In genomic region chr1:143803537-143803936, GRCm38 (mm10) we compare ENCODE assay signal across 8 mouse cellular contexts. TPM values are rescaled to one million over a fixed set of nuclear protein-coding genes. Genes with fewer than 3 reads are reported as not detected.
A peak's percentile ranks its signal among the peaks of the same experiment; 100 is the strongest.
DNase-seq lines count a peak whose midpoint lies in the region; ATAC-seq and TF ChIP-seq lines count a peak whose summit lies in the region.

No protein-coding gene starts in this region.

- TF ChIP-seq POLR2A in CH12.LX (IDR thresholded peaks at IDR 0.05; ENCODE audit: low read depth, low read length): no peak

- no peak for DNase-seq in kidney, postnatal 10 days
- DNase-seq in CH12.LX (ENCODE audit: extremely low read depth): peak; percentile 77
- peak; percentile 91 for DNase-seq in adipocyte (ENCODE audit: low spot score)
- peak; percentile 92 for DNase-seq in lung, postnatal 0 days (ENCODE audit: low spot score)
- no peak for DNase-seq in ovary, adult 18-20 months (ENCODE audit: low spot score)

- TF ChIP-seq RAD21 in CH12.LX (IDR thresholded peaks at IDR 0.05; ENCODE audit: low read depth, low read length): peak; percentile 83

- no peak overlapping the region for H3K4me3 ChIP-seq in kidney, embryonic 14.5 days (ENCODE audit: low read length)
- H3K4me3 ChIP-seq in CH12.LX (replicated peaks in 1 of 3; ENCODE audit: low read depth in 2 of 3, low read length in 2 of 3, poor library complexity in 1 of 3): no peak overlapping the region
- H3K4me3 ChIP-seq in lung, postnatal 0 days (ENCODE audit: low read depth, low read length): no peak overlapping the region
- no peak overlapping the region for H3K4me3 ChIP-seq in stomach, embryonic 14.5 days (ENCODE audit: low read depth, low read length)

- no peaks in the 10 kb centered on the region for H3K79me2 ChIP-seq in CH12.LX (replicated peaks; ENCODE audit: control insufficient read depth, extremely low read depth, insufficient read depth, poor library complexity, severe bottlenecking)

- in situ Hi-C loops in CH12.LX (cut with MboI; ENCODE audit: low pct_ligation_motif_present, low pct_unique_long_range_greater_than_20kb, low sequenced_read_pairs): no loop called here

- peak; percentile 79 for ATAC-seq in kidney, embryonic 14.5 days (ENCODE audit: low FRiP score, low TSS enrichment)
- ATAC-seq in hematopoietic stem cell, adult 5-6 weeks (replicated peaks in 1 of 2; ENCODE audit: insufficient read depth in 1 of 2, low FRiP score in 2 of 2, low TSS enrichment in 1 of 2, low read depth in 1 of 2, poor library complexity in 2 of 2, severe bottlenecking in 2 of 2): peak; percentile 95 to 98
- peak; percentile 70 for ATAC-seq in lung, postnatal 0 days
- ATAC-seq in stomach, embryonic 14.5 days (ENCODE audit: insufficient number of reproducible peaks, insufficient read depth, low FRiP score, low read depth): peak; percentile 46; the same call in 1 of the 2 replicates

- H3K36me3 ChIP-seq in kidney, embryonic 14.5 days (ENCODE audit: control insufficient read depth, insufficient read depth, low read length): peaks cover 11% of the 10 kb centered on the region; the same call in 1 of the 2 replicates
- H3K36me3 ChIP-seq in CH12.LX (replicated peaks in 1 of 2; ENCODE audit: control insufficient read depth in 1 of 2, insufficient read depth in 1 of 2, low read length in 1 of 2): peaks cover 16 to 42% of the 10 kb centered on the region in 2 experiments
- H3K36me3 ChIP-seq in lung, postnatal 0 days (ENCODE audit: insufficient read depth, low read length): peaks cover 9% of the 10 kb centered on the region; the same call in 1 of the 2 replicates
- H3K36me3 ChIP-seq in stomach, embryonic 14.5 days (ENCODE audit: control insufficient read depth, insufficient read depth, low read length): no peaks in the 10 kb centered on the region; the same call in 1 of the 2 replicates

- no peaks in the 10 kb centered on the region for H3K4me1 ChIP-seq in kidney, embryonic 14.5 days (ENCODE audit: control insufficient read depth, insufficient read depth, low read length)
- no peaks in the 10 kb centered on the region for H3K4me1 ChIP-seq in CH12.LX (ENCODE audit: control insufficient read depth in 1 of 2, insufficient read depth in 2 of 2)
- H3K4me1 ChIP-seq in lung, postnatal 0 days (ENCODE audit: insufficient read depth, low read depth, low read length): no peaks in the 10 kb centered on the region
- no peaks in the 10 kb centered on the region for H3K4me1 ChIP-seq in stomach, embryonic 14.5 days (ENCODE audit: control insufficient read depth, insufficient read depth, low read length)

- dilution Hi-C loops in CH12.LX (cut with MboI; ENCODE audit: extremely low pct_ligation_motif_present, extremely low pct_unique_long_range_greater_than_20kb, low sequenced_read_pairs): no loop called here

- no peaks in the 10 kb centered on the region for H3K9me3 ChIP-seq in kidney, embryonic 14.5 days (ENCODE audit: control insufficient read depth, low read length)
- no peaks in the 10 kb centered on the region for H3K9me3 ChIP-seq in CH12.LX (replicated peaks; ENCODE audit: low read length)
- no peaks in the 10 kb centered on the region for H3K9me3 ChIP-seq in lung, postnatal 0 days (ENCODE audit: low read length)
- no peaks in the 10 kb centered on the region for H3K9me3 ChIP-seq in stomach, embryonic 14.5 days (ENCODE audit: control insufficient read depth, low read depth, low read length)

- no peak overlapping the region for H3K9ac ChIP-seq in kidney, embryonic 14.5 days (ENCODE audit: low read depth, low read length)
- H3K9ac ChIP-seq in CH12.LX (ENCODE audit: insufficient read depth, low read depth): no peak overlapping the region
- no peak overlapping the region for H3K9ac ChIP-seq in lung, postnatal 0 days (replicated peaks; ENCODE audit: low read depth)
- no peak overlapping the region for H3K9ac ChIP-seq in stomach, embryonic 14.5 days (replicated peaks; ENCODE audit: low read depth, low read length)

- TF ChIP-seq EP300 in CH12.LX (IDR thresholded peaks at IDR 0.05; ENCODE audit: low read length): no peak
- TF ChIP-seq EP300 in lung, postnatal 0 days (IDR thresholded peaks at IDR 0.05): no peak

- H3K27ac ChIP-seq in kidney, embryonic 14.5 days (ENCODE audit: low read depth, low read length): no peak overlapping the region
- no peak overlapping the region for H3K27ac ChIP-seq in CH12.LX (ENCODE audit: insufficient read depth, low read depth)
- H3K27ac ChIP-seq in lung, postnatal 0 days (ENCODE audit: low read length): no peak overlapping the region
- no peak overlapping the region for H3K27ac ChIP-seq in stomach, embryonic 14.5 days (ENCODE audit: low read length)

- peak; percentile 11 to 75; a peak in 2 of 4 replicates for TF ChIP-seq CTCF in CH12.LX (conservative IDR thresholded peaks at IDR 0.05 in 1 of 2, IDR thresholded peaks at IDR 0.05 in 1 of 2; ENCODE audit: low read depth in 2 of 2, low read length in 2 of 2)
- peak; percentile 66 for TF ChIP-seq CTCF in lung, postnatal 0 days (IDR thresholded peaks at IDR 0.05)

- 49% methylated on average over 4 of the region's 4 CpGs for WGBS in kidney, embryonic 14.5 days
- WGBS in lung, postnatal 0 days: 33% methylated on average over 4 of the region's 4 CpGs
- 30% methylated on average over 4 of the region's 4 CpGs for WGBS in stomach, embryonic 14.5 days

- no peaks in the 10 kb centered on the region for H3K27me3 ChIP-seq in kidney, embryonic 14.5 days (ENCODE audit: control insufficient read depth, insufficient read depth, low read length)
- no peaks in the 10 kb centered on the region for H3K27me3 ChIP-seq in CH12.LX (replicated peaks)
- no peaks in the 10 kb centered on the region for H3K27me3 ChIP-seq in lung, postnatal 0 days (replicated peaks; ENCODE audit: insufficient read depth, low read length)
- no peaks in the 10 kb centered on the region for H3K27me3 ChIP-seq in stomach, embryonic 14.5 days (ENCODE audit: control insufficient read depth, insufficient read depth, low read length)

- H3K4me2 ChIP-seq in kidney, embryonic 14.5 days (replicated peaks; ENCODE audit: low read depth, low read length): no peak overlapping the region
- H3K4me2 ChIP-seq in CH12.LX (ENCODE audit: insufficient read depth, low read depth, poor library complexity, severe bottlenecking): no peak overlapping the region
- H3K4me2 ChIP-seq in lung, postnatal 0 days (replicated peaks; ENCODE audit: low read depth, low read length): no peak overlapping the region
- no peak overlapping the region for H3K4me2 ChIP-seq in stomach, embryonic 14.5 days (replicated peaks; ENCODE audit: low read depth, low read length)

TF ChIP-seq in CH12.LX, 34 proteins besides CTCF, POLR2A, EP300 and RAD21:
- no peak for TF ChIP-seq MAFK (IDR thresholded peaks at IDR 0.05; ENCODE audit: insufficient replicate concordance, low read length)
- peak; percentile 62 for TF ChIP-seq SMC3 (IDR thresholded peaks at IDR 0.05; ENCODE audit: low read depth, low read length)
- TF ChIP-seq ZNF384 (IDR thresholded peaks at IDR 0.05; ENCODE audit: low read depth, low read length): peak; percentile 85
- TF ChIP-seq TCF12 (IDR thresholded peaks at IDR 0.05; ENCODE audit: low read depth, low read length): no peak
- no peak for TF ChIP-seq MEF2A (IDR thresholded peaks at IDR 0.05; ENCODE audit: borderline replicate concordance, low read depth, low read length)
- TF ChIP-seq UBTF (IDR thresholded peaks at IDR 0.05; ENCODE audit: low read depth, low read length): no peak
- TF ChIP-seq ZKSCAN1 (IDR thresholded peaks at IDR 0.05; ENCODE audit: borderline replicate concordance, low read depth, low read length): no peak
- TF ChIP-seq CHD1 (IDR thresholded peaks at IDR 0.05; ENCODE audit: low read depth, low read length): no peak
- TF ChIP-seq SIN3A (IDR thresholded peaks at IDR 0.05; ENCODE audit: low read length): no peak
- TF ChIP-seq POLR2AphosphoS2 (IDR thresholded peaks at IDR 0.05; ENCODE audit: low read depth, low read length): no peak
- no peak for TF ChIP-seq MAX (IDR thresholded peaks at IDR 0.05; ENCODE audit: low read length)

RNA-seq across cellular contexts. Expression of gene Uchl5, which starts 26.5 kb away (rescaled TPM):
- polyA plus RNA-seq in kidney, embryonic 14.5 days (2014; fragmentation: Nextera tagmentation; extraction: Ambion mirVana): 87.0 and 102 TPM in 2 replicates
- total RNA-seq in CH12.LX (2012; rRNA removed) (46.4 and 61.3 TPM in 2 replicates), CH12.LX (2014; rRNA removed) (54.3 and 58.9 TPM in 2 replicates)
- 111 and 130 TPM in 2 replicates for polyA plus RNA-seq in CH12.LX (2012; ENCODE audit: insufficient read length, low read depth)
- total RNA-seq in hematopoietic stem cell, adult 5-6 weeks (2017): 156 and 159 TPM in 2 replicates
- polyA plus RNA-seq in lung, postnatal 0 days (2015; fragmentation: Nextera tagmentation; extraction: Ambion mirVana): 37.1 and 41.3 TPM in 2 replicates
- 64.6 and 71.4 TPM in 2 replicates for polyA plus RNA-seq in stomach, embryonic 14.5 days (2014; fragmentation: Nextera tagmentation; extraction: Ambion mirVana)

RNA-seq across cellular contexts. Expression of gene Trove2, which starts 26.7 kb away (rescaled TPM):
- 11.3 and 17.4 TPM in 2 replicates for polyA plus RNA-seq in kidney, embryonic 14.5 days (2014; fragmentation: Nextera tagmentation; extraction: Ambion mirVana)
- total RNA-seq in CH12.LX (2012; rRNA removed) (7.0 and 7.5 TPM in 2 replicates), CH12.LX (2014; rRNA removed) (6.6 and 8.4 TPM in 2 replicates)
- 3.4 and 3.8 TPM in 2 replicates for polyA plus RNA-seq in CH12.LX (2012; ENCODE audit: insufficient read length, low read depth)
- 11.3 and 13.6 TPM in 2 replicates for total RNA-seq in hematopoietic stem cell, adult 5-6 weeks (2017)
- 14.9 and 17.0 TPM in 2 replicates for polyA plus RNA-seq in lung, postnatal 0 days (2015; fragmentation: Nextera tagmentation; extraction: Ambion mirVana)
- polyA plus RNA-seq in stomach, embryonic 14.5 days (2014; fragmentation: Nextera tagmentation; extraction: Ambion mirVana): 20.8 and 20.9 TPM in 2 replicates

Comparison
In these comparisons a context has a peak if more than half of its experiments do, and no peak if none do; other contexts are left out.
1. ATAC-seq: peak in every context shown above with its lines; median percentile 96 in hematopoietic stem cell, adult 5-6 weeks; 79 in kidney, embryonic 14.5 days; 70 in lung, postnatal 0 days; 46 in stomach, embryonic 14.5 days.
2. DNase-seq: peak in CH12.LX (single experiment), adipocyte (single experiment) and lung, postnatal 0 days (single experiment); none in kidney, postnatal 10 days (single experiment) and ovary, adult 18-20 months (single experiment).